Mouse (Mus musculus) bone marrow macrophage, adult 2 months (primary cell): ENCODE results near the gene Platr17. TPM values are rescaled to one million over a fixed set of nuclear protein-coding genes. Genes with fewer than 3 reads are reported as not detected.
A peak's percentile ranks its signal among the peaks of the same experiment; 100 is the strongest.

Experiments
- H3K27ac ChIP-seq: 2 replicates; pipeline ENCODE4 v1.5.1; 2012; ENCODE audit warnings: low read depth, low read length; ENCODE audit not compliant: insufficient read depth
- H3K4me1 ChIP-seq: 2 replicates; pipeline ENCODE4 v1.6.1; 2012; ENCODE audit warnings: low read length; ENCODE audit not compliant: control insufficient read depth, insufficient read depth
- H3K4me3 ChIP-seq: 2 replicates; pipeline ENCODE4 v1.5.1; 2012; ENCODE audit warnings: mild to moderate bottlenecking, low read length, moderate library complexity; ENCODE audit not compliant: insufficient read depth
- CTCF ChIP-seq: IDR thresholded peaks from 2 replicates; pipeline ENCODE4 v1.5.1; 2012; ENCODE audit warnings: low read depth, mild to moderate bottlenecking, low read length, moderate library complexity
- POLR2A ChIP-seq: IDR thresholded peaks from 2 replicates; pipeline ENCODE4 v1.6.1; 2012; ENCODE audit warnings: mild to moderate bottlenecking, low read depth, low read length, borderline replicate concordance
- polyA plus RNA-seq: library from polyadenylated mRNA; stranded (reverse); fragments of >200 nt; gene quantifications from 2 replicates; pipeline ENCODE4 v1.2.4, GENCODE M21; 2012; ENCODE audit not compliant: missing spikeins, insufficient read depth, insufficient read length

The Platr17 gene
- polyA plus RNA-seq, 1 experiment = 3.5 TPM

DNA sequence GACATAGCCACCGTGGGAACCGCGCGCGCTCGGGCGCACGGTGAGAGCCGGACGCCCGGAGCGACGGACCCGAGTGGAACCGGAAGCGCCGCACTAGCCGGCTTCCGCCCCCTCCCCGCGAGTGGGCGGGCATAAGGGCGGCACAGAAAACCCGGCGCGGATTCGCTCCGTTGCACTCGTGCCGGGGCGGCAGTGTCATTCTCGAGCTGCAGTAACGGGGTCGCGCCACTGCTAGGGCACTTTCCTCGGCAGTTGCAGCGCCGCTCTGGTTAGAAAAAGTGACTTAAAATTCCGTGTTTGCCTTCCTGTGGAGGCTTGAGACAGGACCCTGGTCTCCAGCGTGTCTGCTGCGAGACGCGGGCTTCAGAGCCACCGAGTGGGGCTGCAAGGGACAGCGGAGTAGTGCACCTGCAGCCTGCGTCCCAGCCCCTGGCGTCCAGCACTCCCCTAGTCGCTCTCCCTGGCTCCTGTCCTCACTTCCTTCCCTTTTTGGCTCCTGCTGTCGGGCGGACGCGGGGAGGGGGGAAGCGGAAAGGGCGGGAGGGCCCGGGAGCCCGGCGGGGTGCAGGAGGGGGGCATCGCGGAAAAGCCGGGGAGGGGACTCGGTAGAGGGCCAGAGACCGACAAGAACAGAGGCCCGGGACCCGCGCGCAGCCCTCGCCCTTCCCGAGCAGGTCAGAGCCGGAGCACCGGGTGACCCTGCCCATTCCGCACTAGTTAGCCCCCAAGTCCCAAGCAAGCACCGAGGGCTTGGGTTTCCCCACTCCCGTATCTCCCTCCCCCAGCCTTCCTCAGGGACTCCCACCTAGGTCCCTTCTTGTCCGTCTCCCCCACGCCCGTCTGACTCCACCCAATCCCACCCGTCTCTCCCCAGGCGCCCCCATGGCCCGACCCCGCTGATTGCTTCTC, 24.7 kb downstream of the Platr17 start, which contains the start of gene Rgl2:
Gene Rgl2 (plus strand): TSS at position 173 of the 909 bp plus-strand sequence.
- Histone ChIP-seq H3K4me1 (peaks cover 6% of the 10 kb centered on the region), H3K27ac (peak within 1 kb of the TSS; percentile 100), H3K4me3 (peak within 1 kb of the TSS; percentile 96)
- TF ChIP-seq POLR2A = no peak
- no peak for TF ChIP-seq CTCF

DNA sequence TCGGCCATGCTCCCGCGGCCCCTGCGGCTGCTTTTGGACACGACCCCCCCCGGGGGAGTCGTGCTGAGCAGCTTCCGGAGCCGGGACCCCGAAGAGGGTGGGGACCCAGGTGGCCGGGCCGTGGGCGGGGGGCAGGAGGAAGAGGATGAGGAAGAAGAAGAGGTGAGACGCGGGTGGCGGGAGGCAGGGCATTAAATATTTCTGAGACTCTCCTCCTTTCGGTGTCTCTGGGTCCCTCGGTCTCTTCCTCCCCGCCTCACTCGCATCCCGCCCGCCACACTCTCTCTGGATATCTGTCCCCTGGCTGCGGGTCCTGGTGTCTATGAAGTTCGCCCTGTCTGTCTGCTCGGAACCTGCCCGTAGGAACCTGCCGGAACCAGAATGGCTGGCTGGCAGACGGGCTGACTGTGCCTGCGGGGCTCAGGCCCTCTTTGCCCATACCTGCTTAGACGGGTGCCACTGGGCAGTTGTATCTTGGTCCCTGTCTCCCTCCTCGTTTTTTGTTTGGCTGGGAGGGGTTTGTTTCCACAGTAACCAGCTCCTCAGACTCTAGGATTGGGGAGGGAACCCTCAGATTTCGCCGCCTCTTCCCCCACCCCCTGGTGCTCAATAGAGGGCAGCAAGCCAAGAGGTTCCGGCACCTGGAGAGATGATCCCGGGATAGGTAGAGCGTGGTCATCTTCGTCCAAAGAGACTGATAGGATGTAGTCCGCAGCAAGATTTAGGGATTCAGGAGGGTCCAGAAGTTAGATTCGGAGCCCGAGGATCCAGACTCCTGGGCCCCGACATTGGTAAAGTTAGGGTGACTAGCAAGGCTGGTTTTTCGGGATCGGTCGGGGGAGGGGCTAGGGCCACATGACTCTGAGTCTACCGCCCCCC, 25.6 kb downstream of the Platr17 start:
- TF ChIP-seq CTCF (no peak), POLR2A (no peak)
- H3K27ac ChIP-seq = peak overlapping the region; percentile 100
- peaks cover 6% of the 10 kb centered on the region for H3K4me1 ChIP-seq
- H3K4me3 ChIP-seq = peak overlapping the region; percentile 96

DNA sequence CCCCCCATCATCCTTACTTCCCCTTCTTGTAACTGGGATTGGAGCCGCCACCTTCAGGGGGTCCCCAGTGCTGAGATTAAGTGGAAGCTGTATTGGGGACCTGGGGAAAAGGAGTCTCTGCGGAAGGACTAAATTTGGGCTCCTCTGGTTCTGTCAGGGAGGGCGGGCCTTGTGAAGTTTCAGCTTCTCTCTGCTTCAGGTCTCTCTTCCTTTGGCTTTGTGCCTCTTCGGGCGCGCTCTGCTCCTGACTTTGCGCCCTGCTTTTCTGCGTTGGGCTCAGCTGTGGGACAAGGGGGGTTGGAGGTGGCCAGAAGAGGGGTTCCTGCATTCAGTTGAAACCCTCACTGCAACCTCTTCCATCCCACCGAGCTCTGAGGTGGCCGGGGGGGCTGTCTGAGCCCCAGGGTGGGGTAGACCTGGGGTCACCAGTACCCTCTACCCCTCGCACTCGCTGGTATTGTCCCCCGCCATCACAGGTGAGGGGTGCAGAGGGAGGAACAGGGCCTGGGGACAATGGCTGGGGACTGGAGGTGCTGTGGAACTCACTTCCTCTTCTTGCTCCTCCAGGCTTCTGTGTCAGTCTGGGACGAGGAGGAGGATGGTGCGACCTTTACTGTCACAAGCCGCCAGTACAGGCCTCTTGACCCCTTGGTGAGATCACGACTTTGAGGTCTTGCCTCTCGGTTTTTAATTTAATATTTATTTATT, 26.4 kb downstream of the Platr17 start:
- peak overlapping the region; percentile 100 for H3K27ac ChIP-seq
- peaks cover 6% of the 10 kb centered on the region for H3K4me1 ChIP-seq

DNA sequence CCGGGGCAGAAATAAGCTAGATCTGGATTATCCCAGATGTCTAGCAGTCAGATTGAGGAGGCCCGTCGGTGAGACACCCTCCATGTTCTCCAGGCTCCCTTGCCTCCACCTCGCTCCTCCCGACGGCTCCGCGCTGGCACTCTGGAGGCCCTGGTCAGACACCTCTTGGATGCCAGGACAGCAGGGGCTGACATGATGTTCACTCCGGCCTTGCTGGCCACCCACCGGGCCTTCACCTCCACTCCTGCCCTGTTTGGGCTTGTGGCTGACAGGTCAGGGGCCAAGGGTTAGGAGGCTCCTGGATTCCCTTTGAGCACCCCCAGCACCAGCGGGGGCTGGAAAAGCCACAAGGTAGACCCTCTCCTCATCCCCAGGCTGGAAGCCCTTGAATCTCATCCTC, 27.0 kb downstream of the Platr17 start:
- peak overlapping the region; percentile 96 for H3K4me3 ChIP-seq
- H3K27ac ChIP-seq = peak overlapping the region; percentile 30; the same call in 1 of the 2 replicates
- TF ChIP-seq CTCF = no peak
- no peak for TF ChIP-seq POLR2A
- H3K4me1 ChIP-seq = peaks cover 6% of the 10 kb centered on the region

More for the DNA sequence above, 26.4 kb downstream of the Platr17 start:
- TF ChIP-seq CTCF = no peak
- no peak for TF ChIP-seq POLR2A
- peak overlapping the region; percentile 96 for H3K4me3 ChIP-seq

DNA sequence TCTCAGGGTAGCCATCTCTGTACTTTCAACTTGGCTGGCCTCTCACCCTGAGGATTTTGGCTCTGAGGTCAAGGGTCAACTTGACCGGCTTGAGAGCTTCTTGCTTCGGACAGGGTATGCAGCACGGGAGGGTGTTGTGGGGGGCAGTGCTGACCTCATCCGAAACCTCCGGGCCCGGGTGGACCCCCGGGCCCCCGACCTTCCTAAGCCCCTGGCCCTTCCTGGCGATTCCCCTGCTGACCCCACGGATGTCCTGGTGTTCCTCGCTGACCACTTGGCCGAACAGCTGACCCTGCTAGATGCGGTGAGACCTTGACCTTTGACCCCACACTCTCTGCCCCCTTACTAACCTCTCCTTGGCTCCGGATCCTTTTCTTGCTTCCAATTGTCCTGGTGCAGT, 27.5 kb downstream of the Platr17 start:
- H3K4me3 ChIP-seq = peak overlapping the region; percentile 96
- TF ChIP-seq POLR2A (no peak), CTCF (no peak)
- H3K27ac ChIP-seq = no peak overlapping the region
- peaks cover 6% of the 10 kb centered on the region for H3K4me1 ChIP-seq

DNA sequence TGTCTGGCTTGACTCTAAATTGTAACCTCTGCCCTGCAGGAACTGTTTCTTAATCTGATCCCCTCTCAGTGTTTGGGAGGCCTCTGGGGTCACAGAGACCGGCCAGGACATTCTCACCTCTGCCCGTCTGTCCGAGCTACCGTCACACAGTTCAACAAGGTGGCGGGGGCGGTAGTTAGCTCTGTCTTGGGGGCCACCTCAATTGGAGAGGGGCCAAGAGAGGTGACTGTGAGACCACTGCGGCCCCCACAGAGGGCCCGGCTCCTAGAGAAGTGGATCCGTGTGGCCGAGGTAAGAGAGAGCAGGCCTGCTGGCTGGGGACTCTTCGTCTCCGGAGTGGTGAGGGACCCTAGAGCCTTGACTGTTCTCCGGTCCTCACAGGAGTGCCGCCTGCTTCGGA, 28.0 kb downstream of the Platr17 start:
- peaks cover 6% of the 10 kb centered on the region for H3K4me1 ChIP-seq
- H3K27ac ChIP-seq = no peak overlapping the region
- no peak for TF ChIP-seq POLR2A
- no peak for TF ChIP-seq CTCF
- no peak overlapping the region for H3K4me3 ChIP-seq

DNA sequence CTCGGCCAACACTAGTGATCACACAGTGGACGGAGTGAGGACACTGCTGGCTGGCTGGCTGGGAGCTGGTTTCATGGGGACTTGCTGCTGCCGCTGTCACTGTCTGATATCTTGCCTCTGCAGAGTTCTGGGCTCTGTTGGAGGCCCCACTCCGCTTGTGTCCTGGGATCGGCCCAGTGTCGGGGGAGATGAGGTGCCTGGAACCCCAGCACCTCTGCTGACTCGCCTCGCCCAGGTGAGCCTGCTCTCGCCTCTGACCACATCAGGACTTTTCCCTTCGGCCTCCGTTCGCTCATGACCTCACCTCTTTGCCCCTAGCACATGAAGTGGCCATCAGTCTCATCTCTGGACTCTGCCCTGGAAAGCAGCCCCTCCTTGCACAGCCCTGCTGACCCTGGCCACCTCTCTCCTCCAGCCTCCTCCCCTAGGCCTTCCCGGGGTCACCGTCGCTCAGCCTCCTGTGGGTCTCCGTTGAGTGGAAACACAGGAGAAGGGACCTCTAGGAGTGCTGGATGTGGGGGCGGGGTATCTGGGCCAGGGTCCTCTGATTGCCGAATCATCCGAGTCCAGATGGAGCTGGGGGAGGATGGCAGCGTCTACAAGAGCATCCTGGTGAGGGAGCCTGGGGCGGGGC, 30.6 kb downstream of the Platr17 start:
- TF ChIP-seq CTCF = no peak
- no peak for TF ChIP-seq POLR2A
- no peak overlapping the region for H3K27ac ChIP-seq
- peaks cover 9% of the 10 kb centered on the region for H3K4me1 ChIP-seq
- H3K4me3 ChIP-seq = no peak overlapping the region

DNA sequence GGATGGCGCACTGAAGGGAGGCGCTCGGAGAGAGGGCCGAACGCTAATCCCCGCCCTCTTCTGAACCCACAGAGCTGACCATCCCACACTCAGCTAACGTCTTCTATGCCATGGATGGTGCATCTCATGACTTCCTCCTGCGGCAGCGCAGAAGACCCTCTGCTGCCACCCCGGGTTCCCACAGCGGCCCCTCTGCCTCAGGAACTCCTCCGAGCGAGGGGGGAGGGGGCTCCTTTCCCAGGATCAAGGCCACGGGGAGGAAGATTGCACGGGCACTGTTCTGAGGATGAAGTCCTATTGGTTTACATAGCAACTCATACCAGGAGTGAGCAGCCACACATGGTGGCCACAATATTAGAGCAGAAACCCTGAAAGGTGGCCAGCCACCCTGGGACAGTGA, 32.1 kb downstream of the Platr17 start:
- no peak overlapping the region for H3K27ac ChIP-seq
- peaks cover 13% of the 10 kb centered on the region for H3K4me1 ChIP-seq
- TF ChIP-seq CTCF (no peak), POLR2A (no peak)
- H3K4me3 ChIP-seq = no peak overlapping the region

DNA sequence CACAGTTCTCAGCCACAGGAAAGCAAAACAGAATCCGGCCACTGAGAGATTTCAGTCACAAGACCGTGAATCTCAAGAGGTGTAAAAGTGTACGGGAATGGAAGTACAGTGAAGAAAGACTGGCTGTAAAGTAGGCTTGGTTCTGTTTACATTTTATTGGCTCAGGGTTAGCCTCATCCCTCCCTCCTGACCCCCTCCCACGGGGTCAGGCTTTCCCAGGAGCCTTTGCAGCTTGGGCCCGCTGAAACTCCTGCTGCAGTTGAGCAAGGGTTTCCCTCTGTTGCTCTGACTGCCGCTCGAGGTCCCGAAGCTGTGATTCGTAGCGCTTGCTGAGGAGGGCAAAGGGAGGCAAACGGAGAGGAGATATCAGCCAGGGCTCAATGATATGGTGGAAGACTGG, 33.8 kb downstream of the Platr17 start:
- Histone ChIP-seq H3K4me3 (peak overlapping the region; percentile 89), H3K4me1 (peaks cover 9% of the 10 kb centered on the region; the same call in 1 of the 2 replicates), H3K27ac (no peak overlapping the region)
- no peak for TF ChIP-seq POLR2A
- no peak for TF ChIP-seq CTCF
